Mouse (Mus musculus) heart, postnatal 25 days (tissue): ENCODE results near the gene Tulp3. TPM values are rescaled to one million over a fixed set of nuclear protein-coding genes. Genes with fewer than 3 reads are reported as not detected.
"Not testable (repeated sequence)": the region's sequence is repeated elsewhere in the genome, so short reads cannot be mapped to it uniquely, and the experiment has no call there.

Experiments used
- DNase-seq: peaks from one replicate; pipeline ENCODE4 v3.0.0; 2022; ENCODE audit warnings: low spot score
- intact Hi-C: fragments of 180-260 bp; cut with DNase I; formaldehyde crosslinking; loops from one replicate; pipeline ENCODE4 v1.15.1; 2025
- total RNA-seq, 2 experiments: library from RNA; stranded (reverse); gene quantifications; 2 replicates each; pipeline ENCODE4 v1.2.3; 2021

Tulp3 gene
- total RNA-seq, result 1 to 10 TPM; 6.7 to 8.7 TPM

- peak; percentile 92 for DNase-seq
- intact Hi-C loops, result no loop called here
Observed at GRCm38 (mm10) chr6:128355726-128356416, at the start of gene Tulp3. Tulp3 (minus strand) TSS chr6:128355851.

- no peak for DNase-seq
- intact Hi-C loops, result no loop called here
Observed at GRCm38 (mm10) chr6:128404708-128405107, 49.1 kb upstream of the Tulp3 start.

GRCm38 (mm10) chr6:128399421-128400185 lies 44.0 kb upstream of the Tulp3 start:
- intact Hi-C loops, result no loop called here
- DNase-seq, result no peak

- intact Hi-C loops, result no loop called here
- DNase-seq, result no peak
Observed at GRCm38 (mm10) chr6:128398996-128399395, 43.3 kb upstream of the Tulp3 start, which contains the start of gene Nrip2. Nrip2 (plus strand) TSS chr6:128399296.

- DNase-seq, result no peak
- intact Hi-C loops, result no loop called here
Observed at GRCm38 (mm10) chr6:128397574-128398261, 42.1 kb upstream of the Tulp3 start.

GRCm38 (mm10) chr6:128390683-128391082 lies 35.0 kb upstream of the Tulp3 start:
- no peak for DNase-seq

GRCm38 (mm10) chr6:128389185-128389584 lies 33.5 kb upstream of the Tulp3 start:
- DNase-seq, result no peak
- intact Hi-C loops, result no loop called here

More at GRCm38 (mm10) chr6:128390683-128391082, 35.0 kb upstream of the Tulp3 start:
- intact Hi-C loops, result no loop called here

- DNase-seq, result no peak
- intact Hi-C loops, result no loop called here
Observed at GRCm38 (mm10) chr6:128385026-128385425, 29.4 kb upstream of the Tulp3 start.

- DNase-seq, result no peak
- intact Hi-C loops, result no loop called here
Observed at GRCm38 (mm10) chr6:128383752-128384151, 28.1 kb upstream of the Tulp3 start.

- intact Hi-C loops, result loop anchor here (2.0 kb wide), 1 partner anchor 30 kb away; no protein-coding TSS in a partner anchor
- DNase-seq, result no peak
Observed at GRCm38 (mm10) chr6:128381254-128381653, 25.6 kb upstream of the Tulp3 start.

- intact Hi-C loops, result loop anchor here (2.0 kb wide), 1 partner anchor 30 kb away; no protein-coding TSS in a partner anchor
- DNase-seq, result not testable (repeated sequence)
Observed at GRCm38 (mm10) chr6:128380594-128381167, 25.0 kb upstream of the Tulp3 start.

GRCm38 (mm10) chr6:128379636-128380035 lies 24.0 kb upstream of the Tulp3 start:
- intact Hi-C loops, result loop anchor here (2.0 kb wide), 1 partner anchor 31 kb away; no protein-coding TSS in a partner anchor
- DNase-seq, result no peak

GRCm38 (mm10) chr6:128376371-128377085 lies 20.9 kb upstream of the Tulp3 start:
- intact Hi-C loops, result no loop called here
- DNase-seq, result no peak

GRCm38 (mm10) chr6:128375192-128375591 lies 19.5 kb upstream of the Tulp3 start, which contains the start of the genes Tex52 and Gm44596:
Tex52 (plus strand) TSS chr6:128375456.
Gm44596 (plus strand) TSS chr6:128375503.
- DNase-seq, result peak; percentile 33
- intact Hi-C loops, result no loop called here

GRCm38 (mm10) chr6:128370040-128370439 lies 14.4 kb upstream of the Tulp3 start:
- intact Hi-C loops, result no loop called here
- DNase-seq, result no peak

- intact Hi-C loops, result no loop called here
Observed at GRCm38 (mm10) chr6:128366466-128366865, 10.8 kb upstream of the Tulp3 start.

GRCm38 (mm10) chr6:128364721-128365120 lies 9.1 kb upstream of the Tulp3 start:
- DNase-seq, result no peak
- intact Hi-C loops, result loop anchor here (5.0 kb wide), 1 partner anchor 48 kb away; no protein-coding TSS in a partner anchor

More at GRCm38 (mm10) chr6:128366466-128366865, 10.8 kb upstream of the Tulp3 start:
- no peak for DNase-seq

GRCm38 (mm10) chr6:128363007-128363825 lies 7.6 kb upstream of the Tulp3 start:
- no peak for DNase-seq
- intact Hi-C loops, result loop anchor here (5.0 kb wide), 1 partner anchor 49 kb away; no protein-coding TSS in a partner anchor
